Mouse (Mus musculus) central nervous system, embryonic 18 days (tissue): ENCODE measurements around the gene Fap. TPM values are rescaled to one million over a fixed set of nuclear protein-coding genes. Genes with fewer than 3 reads are reported as not detected.

Experiments
- polyA plus RNA-seq: library from polyadenylated mRNA; depleted of rRNA; stranded (reverse); fragments of >200 nt; gene quantifications from 2 replicates; pipeline ENCODE4 v1.2.3, GENCODE M21; 2012; rRNA removed

Gene Fap
- polyA plus RNA-seq: 1.2 and 4.9 TPM in 2 replicates

GRCm38 (mm10) chr2:62573753-62574159 is at the start of gene Fap:
Fap (minus strand) TSS chr2:62574075.

GRCm38 (mm10) chr2:62483550-62483949 is 90.3 kb downstream of the Fap start, which contains the start of gene Gcg:
Gcg (minus strand) TSS chr2:62483650.

Other genes with a start within 250 kb of the Fap start
- 1.5 and 1.7 TPM in 2 replicates for gene Dpp4, start 161.8 kb downstream of the Fap start, polyA plus RNA-seq
- gene Gcg, start 90.4 kb downstream of the Fap start, polyA plus RNA-seq: 1.4 and 1.6 TPM in 2 replicates
- 0.87 and 1.0 TPM in 2 replicates for gene Ifih1, start 72.2 kb upstream of the Fap start, polyA plus RNA-seq
- gene Gca, start 90.2 kb upstream of the Fap start, polyA plus RNA-seq: 5.9 and 6.8 TPM in 2 replicates